Mouse (Mus musculus): ENCODE measurements around the gene Acvrl1.

GRCm38 (mm10) chr15:101088291-101088690, 40.0 kb upstream of the Acvrl1 start:
- TF ChIP-seq CTCF (IDR thresholded peaks at IDR 0.05; ENCODE audit: low read depth) (no peak), EP300 (IDR thresholded peaks at IDR 0.05; ENCODE audit: low read depth) (no peak)
